Mouse (Mus musculus) heart, adult 18-20 months (tissue): ENCODE data around the gene Rgs5. TPM values are rescaled to one million over a fixed set of nuclear protein-coding genes. Genes with fewer than 3 reads are reported as not detected.
A peak's percentile ranks its signal among the peaks of the same experiment; 100 is the strongest.

Experiments used
- DNase-seq, 2 experiments: peaks; one replicate each; pipeline ENCODE4 v3.0.0; 2021 to 2022; ENCODE audit warnings: mixed read lengths in 1 of 2
- total RNA-seq, 2 experiments: library from RNA; stranded (reverse); gene quantifications; 2 replicates each; pipeline ENCODE4 v1.2.3; 2021

Gene Rgs5
- total RNA-seq, 2 experiments from 2014 or later, result 266 to 304 TPM

- no peak for DNase-seq
These were observed 66.5 kb downstream of the Rgs5 start for GRCm38 (mm10) chr1:169721836-169722235.

GRCm38 (mm10) chr1:169726319-169726718, 71.0 kb downstream of the Rgs5 start:
- no peak for DNase-seq

GRCm38 (mm10) chr1:169730599-169731100, 75.3 kb downstream of the Rgs5 start:
- no peak for DNase-seq

GRCm38 (mm10) chr1:169736139-169736538, 80.8 kb downstream of the Rgs5 start:
- peak in 1 of 2 experiments; percentile 19 for DNase-seq

- peak; percentile 39 to 74 for DNase-seq
These were observed 81.9 kb downstream of the Rgs5 start for GRCm38 (mm10) chr1:169737231-169737630.

GRCm38 (mm10) chr1:169741147-169741546, 85.8 kb downstream of the Rgs5 start:
- no peak for DNase-seq

Other genes with a start within 250 kb of the Rgs5 start
- gene Nuf2, start 124.0 kb upstream of the Rgs5 start, total RNA-seq, result under 1 TPM; 0.30 to 0.33 TPM
- 10 to 100 TPM; 10.5 to 14.0 TPM for gene Rgs4, start 92.1 kb downstream of the Rgs5 start, total RNA-seq